Mouse (Mus musculus) liver, embryonic 16.5 days (tissue): Measurements from ENCODE around the gene Gm11172. TPM values are rescaled to one million over a fixed set of nuclear protein-coding genes. Genes with fewer than 3 reads are reported as not detected.
"Not testable (repeated sequence)": the region's sequence is repeated elsewhere in the genome, so short reads cannot be mapped to it uniquely, and the experiment has no call there.

Experiments used
- ATAC-seq: fragments of 200-750 bp; cut with Nextera tagmentation; 2 replicates; pipeline ENCODE4 v1.8.0; 2017; ENCODE audit warnings: low read depth, mild to moderate bottlenecking, moderate number of reproducible peaks, moderate library complexity
- H3K27ac ChIP-seq: fragments of 300-500 bp; sonication (generic); 2 replicates; pipeline ENCODE4 v1.5.1; 2014; ENCODE audit warnings: mild to moderate bottlenecking, low read length
- H3K27me3 ChIP-seq: fragments of 300-500 bp; sonication (generic); 2 replicates; pipeline ENCODE4 v1.6.1; 2014; ENCODE audit warnings: low read depth, low read length, mixed read lengths; ENCODE audit not compliant: control insufficient read depth, insufficient read depth
- H3K36me3 ChIP-seq: fragments of 300-500 bp; sonication (generic); 2 replicates; pipeline ENCODE4 v1.6.1; 2014; ENCODE audit warnings: mild to moderate bottlenecking; ENCODE audit not compliant: control insufficient read depth, insufficient read depth
- H3K4me1 ChIP-seq: fragments of 300-500 bp; sonication (generic); 2 replicates; pipeline ENCODE4 v1.6.1; 2014; ENCODE audit warnings: low read depth, low read length, mixed read lengths; ENCODE audit not compliant: control insufficient read depth
- H3K4me2 ChIP-seq: fragments of 300-500 bp; sonication (generic); 2 replicates; pipeline ENCODE4 v1.6.1; 2014; ENCODE audit warnings: low read depth, low read length, mixed read lengths
- H3K4me3 ChIP-seq: fragments of 300-500 bp; sonication (generic); 2 replicates; pipeline ENCODE4 v1.5.1; 2014; ENCODE audit warnings: low read depth, mild to moderate bottlenecking, low read length
- H3K9ac ChIP-seq: fragments of 300-500 bp; sonication (generic); 2 replicates; pipeline ENCODE4 v1.6.1; 2014; ENCODE audit warnings: low read depth, low read length
- H3K9me3 ChIP-seq: fragments of 300-500 bp; sonication (generic); replicated peaks from 2 replicates; pipeline ENCODE4 v1.6.1; 2016; ENCODE audit warnings: low read length; ENCODE audit not compliant: control insufficient read depth
- WGBS: fragments of 180-500 bp; shearing (Covaris S2); extraction: QIAGEN DNeasy Blood & Tissue Kit; methylation state at CpG from one replicate; pipeline ENCODE4 v1.1.7; 2014; ENCODE audit not compliant: insufficient replicate concordance; 5-methylcytosine and 5-hydroxymethylcytosine counted together
- polyA plus RNA-seq: library from polyadenylated mRNA; unstranded; fragments of >200 nt; fragmentation: Nextera tagmentation; extraction: Ambion mirVana; gene quantifications from 2 replicates; pipeline ENCODE4 v1.2.1, GENCODE M21; 2015

Gm11172 gene
- polyA plus RNA-seq, 1 experiment from 2014 or later = not detected

GRCm38 (mm10) chr16:10849965-10850861, 37.5 kb downstream of the Gm11172 start:
- Histone ChIP-seq H3K4me3 (no peak overlapping the region), H3K4me1 (no peaks in the 10 kb centered on the region), H3K9me3 (no peaks in the 10 kb centered on the region), H3K9ac (no peak overlapping the region), H3K36me3 (no peaks in the 10 kb centered on the region), H3K4me2 (no peak overlapping the region), H3K27ac (no peak overlapping the region), H3K27me3 (no peaks in the 10 kb centered on the region)
- ATAC-seq = no peak
- WGBS = 62% methylated on average over 12 of the region's 12 CpGs

- Histone ChIP-seq H3K4me2 (no peak overlapping the region), H3K36me3 (no peaks in the 10 kb centered on the region), H3K4me3 (no peak overlapping the region), H3K4me1 (no peaks in the 10 kb centered on the region), H3K27ac (no peak overlapping the region), H3K9me3 (no peaks in the 10 kb centered on the region), H3K27me3 (no peaks in the 10 kb centered on the region), H3K9ac (no peak overlapping the region)
- 58% methylated on average over 4 of the region's 4 CpGs for WGBS
- no peak for ATAC-seq
Observed at GRCm38 (mm10) chr16:10850905-10851304, 38.2 kb downstream of the Gm11172 start.

- not testable (repeated sequence) for H3K27ac ChIP-seq, H3K27me3 ChIP-seq, H3K4me2 ChIP-seq, H3K4me3 ChIP-seq, ATAC-seq, H3K36me3 ChIP-seq, H3K4me1 ChIP-seq, H3K9ac ChIP-seq, H3K9me3 ChIP-seq
- WGBS = 69% methylated on average over 10 of the region's 10 CpGs
Observed at GRCm38 (mm10) chr16:10852216-10852615, 39.5 kb downstream of the Gm11172 start.

- WGBS = 73% methylated on average over 7 of the region's 7 CpGs
- Histone ChIP-seq H3K27ac (no peak overlapping the region), H3K27me3 (no peaks in the 10 kb centered on the region), H3K4me2 (no peak overlapping the region), H3K4me1 (no peaks in the 10 kb centered on the region), H3K9me3 (no peaks in the 10 kb centered on the region), H3K9ac (no peak overlapping the region), H3K36me3 (no peaks in the 10 kb centered on the region), H3K4me3 (no peak overlapping the region)
- no peak for ATAC-seq
Observed at GRCm38 (mm10) chr16:10859726-10860245, 47.1 kb downstream of the Gm11172 start.

GRCm38 (mm10) chr16:10861408-10861807, 48.7 kb downstream of the Gm11172 start:
- Histone ChIP-seq H3K9me3 (no peaks in the 10 kb centered on the region), H3K27me3 (no peaks in the 10 kb centered on the region), H3K4me2 (no peak overlapping the region), H3K9ac (no peak overlapping the region), H3K4me1 (no peaks in the 10 kb centered on the region), H3K36me3 (no peaks in the 10 kb centered on the region), H3K27ac (no peak overlapping the region), H3K4me3 (no peak overlapping the region)
- 65% methylated on average over 3 of the region's 3 CpGs for WGBS
- no peak for ATAC-seq

Other genes starting within 250 kb of the Gm11172 start
- 0.72 and 0.77 TPM in 2 replicates for gene Socs1, start 27.4 kb upstream of the Gm11172 start, polyA plus RNA-seq
- not detected in 2 replicates for gene Tnp2, start 24.3 kb upstream of the Gm11172 start, polyA plus RNA-seq
- not detected in 2 replicates for gene Prm3, start 22.0 kb upstream of the Gm11172 start, polyA plus RNA-seq
- not detected in 2 replicates for gene Prm2, start 16.8 kb upstream of the Gm11172 start, polyA plus RNA-seq
- gene Prm1, start 7.1 kb upstream of the Gm11172 start, polyA plus RNA-seq = not detected in 2 replicates
- gene Rmi2, start 22.1 kb downstream of the Gm11172 start, polyA plus RNA-seq = 1.2 and 1.5 TPM in 2 replicates
- gene Snn, start 248.0 kb downstream of the Gm11172 start, polyA plus RNA-seq = 2.4 TPM in 2 replicates